Comparison of ENCODE assay signal across 8 mouse cellular contexts in genomic region chr11:103675556-103675955, GRCm38 (mm10). TPM values are rescaled to one million over a fixed set of nuclear protein-coding genes. Genes with fewer than 3 reads are reported as not detected.
DNase-seq lines count a peak whose midpoint lies in the region; ATAC-seq lines count a peak whose summit lies in the region.

No protein-coding gene starts in this region.

- H3K9ac ChIP-seq in liver, embryonic 11.5 days (ENCODE audit: low read depth, low read length): no peak overlapping the region
- H3K9ac ChIP-seq in hindbrain, embryonic 15.5 days: no peak overlapping the region

- H3K36me3 ChIP-seq in liver, embryonic 11.5 days (ENCODE audit: control insufficient read depth, insufficient read depth, low read length): peaks cover 11% of the 10 kb centered on the region; the same call in 1 of the 2 replicates
- H3K36me3 ChIP-seq in hindbrain, embryonic 15.5 days: peaks cover 27% of the 10 kb centered on the region

- H3K27ac ChIP-seq in liver, embryonic 11.5 days (ENCODE audit: low read depth, low read length): no peak overlapping the region
- H3K27ac ChIP-seq in hindbrain, embryonic 15.5 days (replicated peaks): no peak overlapping the region

- H3K4me1 ChIP-seq in liver, embryonic 11.5 days (replicated peaks; ENCODE audit: control insufficient read depth, insufficient read depth, low read length): no peaks in the 10 kb centered on the region
- no peaks in the 10 kb centered on the region for H3K4me1 ChIP-seq in hindbrain, embryonic 15.5 days (replicated peaks)

- no peak overlapping the region for H3K4me3 ChIP-seq in liver, embryonic 11.5 days (ENCODE audit: low read depth, low read length)
- no peak overlapping the region for H3K4me3 ChIP-seq in hindbrain, embryonic 15.5 days

- WGBS in liver, embryonic 11.5 days: 42% methylated on average over 3 of the region's 3 CpGs
- 41% methylated on average over 3 of the region's 3 CpGs for WGBS in hindbrain, embryonic 15.5 days

- no peaks in the 10 kb centered on the region for H3K27me3 ChIP-seq in liver, embryonic 11.5 days (replicated peaks; ENCODE audit: control insufficient read depth, insufficient read depth, low read length)
- no peaks in the 10 kb centered on the region for H3K27me3 ChIP-seq in hindbrain, embryonic 15.5 days

- no peaks in the 10 kb centered on the region for H3K9me3 ChIP-seq in liver, embryonic 11.5 days (ENCODE audit: control insufficient read depth, low read length)
- no peaks in the 10 kb centered on the region for H3K9me3 ChIP-seq in hindbrain, embryonic 15.5 days

- intact Hi-C loops in left cerebral cortex, postnatal 14 days (cut with DNase I): loop anchor here (2.0 to 5.0 kb wide), 2 partner anchors 37 to 82 kb away; partner anchors contain the start of gene Lyzl6

- no peak overlapping the region for H3K4me2 ChIP-seq in liver, embryonic 11.5 days
- H3K4me2 ChIP-seq in hindbrain, embryonic 15.5 days: no peak overlapping the region

- ATAC-seq in liver, embryonic 11.5 days (replicated peaks; ENCODE audit: low FRiP score): no peak
- ATAC-seq in hindbrain, embryonic 15.5 days (ENCODE audit: low FRiP score, low read depth): peak; percentile 45; the same call in 1 of the 2 replicates
- ATAC-seq in monocyte, adult 5-6 weeks (replicated peaks; ENCODE audit: insufficient number of reproducible peaks, low FRiP score, low TSS enrichment, poor library complexity, severe bottlenecking): peak; percentile 65

- peak; percentile 51 for DNase-seq in liver
- DNase-seq in liver, embryonic 11.5 days (ENCODE audit: low spot score): no peak
- peak; percentile 65 for DNase-seq in adrenal gland, postnatal 14 days
- DNase-seq in embryo, embryonic 11.5 days (ENCODE audit: low read depth, low spot score): peak; percentile 40
- DNase-seq in left cerebral cortex, postnatal 14 days (ENCODE audit: low spot score in 2 of 2): peak; percentile 91 to 93
- peak; percentile 31 for DNase-seq in testis, postnatal 14 days (ENCODE audit: low spot score)

RNA-seq across cellular contexts. Expression of gene Gosr2, which starts 22.1 kb away (rescaled TPM):
- polyA plus RNA-seq in liver, embryonic 11.5 days (2014; fragmentation: Nextera tagmentation; extraction: Ambion mirVana): 65.9 and 78.1 TPM in 2 replicates
- total RNA-seq in adrenal gland, postnatal 14 days (2021): 72.3 and 74.8 TPM in 2 replicates
- 87.3 and 87.8 TPM in 2 replicates for polyA plus RNA-seq in hindbrain, embryonic 15.5 days (2015; fragmentation: Nextera tagmentation; extraction: Ambion mirVana)
- 10 to 100 TPM; 70.9 to 77.0 TPM for total RNA-seq in left cerebral cortex, postnatal 14 days (2021)
- total RNA-seq in monocyte, adult 5-6 weeks (2017): 52.9 to 61.4 TPM (median 56.2 TPM) in 3 replicates

RNA-seq across cellular contexts. Expression of gene Rprml, which starts 26.2 kb away (rescaled TPM):
- not detected in 2 replicates for polyA plus RNA-seq in liver, embryonic 11.5 days (2014; fragmentation: Nextera tagmentation; extraction: Ambion mirVana)
- not detected in 2 replicates for total RNA-seq in adrenal gland, postnatal 14 days (2021)
- polyA plus RNA-seq in hindbrain, embryonic 15.5 days (2015; fragmentation: Nextera tagmentation; extraction: Ambion mirVana): 1.8 and 2.2 TPM in 2 replicates
- total RNA-seq in left cerebral cortex, postnatal 14 days (2021): 100 to 1,000 TPM; 114 to 120 TPM
- not detected in 3 replicates for total RNA-seq in monocyte, adult 5-6 weeks (2017)

RNA-seq across cellular contexts. Expression of gene Lyzl6, which starts 36.9 kb away (rescaled TPM):
- polyA plus RNA-seq in liver, embryonic 11.5 days (2014; fragmentation: Nextera tagmentation; extraction: Ambion mirVana): not detected in 2 replicates
- total RNA-seq in adrenal gland, postnatal 14 days (2021): not detected in 2 replicates
- polyA plus RNA-seq in hindbrain, embryonic 15.5 days (2015; fragmentation: Nextera tagmentation; extraction: Ambion mirVana): not detected in 2 replicates
- total RNA-seq in left cerebral cortex, postnatal 14 days (2021): not detected
- total RNA-seq in monocyte, adult 5-6 weeks (2017): not detected in 3 replicates

RNA-seq across cellular contexts. Expression of gene Gm884, which starts 54.6 kb away (rescaled TPM):
- polyA plus RNA-seq in liver, embryonic 11.5 days (2014; fragmentation: Nextera tagmentation; extraction: Ambion mirVana): not detected in 2 replicates
- not detected in 2 replicates for total RNA-seq in adrenal gland, postnatal 14 days (2021)
- polyA plus RNA-seq in hindbrain, embryonic 15.5 days (2015; fragmentation: Nextera tagmentation; extraction: Ambion mirVana): not detected in 2 replicates
- under 1 TPM in 1 of 2 experiments, not detected in 1; 0.04 TPM for total RNA-seq in left cerebral cortex, postnatal 14 days (2021)
- 0.29 TPM in 1 of 3 replicates, not detected in the others for total RNA-seq in monocyte, adult 5-6 weeks (2017)

Comparison
In these comparisons a context has a peak if more than half of its experiments do, and no peak if none do; other contexts are left out.
1. RNA of gene Rprml, which starts 26.2 kb away (total RNA-seq): 114 to 120 TPM in left cerebral cortex, postnatal 14 days; not detected in adrenal gland, postnatal 14 days and not detected in monocyte, adult 5-6 weeks; every median in the first group is over 100 times any median in the second.